Mouse (Mus musculus) telencephalon, adult 2 months (tissue): ENCODE measurements around the gene Ccdc15.

Experiments used
- DNase-seq: peaks from one replicate; pipeline ENCODE4 v3.0.0-alpha.2; 2011; ENCODE audit warnings: low read depth, low spot score

Ccdc15 gene

GRCm38 (mm10) chr9:37347988-37348642 is at the start of gene Ccdc15:
Gene Ccdc15, minus strand, starts transcription at chr9:37348432.
- peak; percentile 97 for DNase-seq

GRCm38 (mm10) chr9:37393482-37394131 is 45.4 kb upstream of the Ccdc15 start:
- no peak for DNase-seq

GRCm38 (mm10) chr9:37392071-37392470 is 43.8 kb upstream of the Ccdc15 start:
- DNase-seq: no peak

- no peak for DNase-seq
These were observed 42.7 kb upstream of the Ccdc15 start for GRCm38 (mm10) chr9:37390891-37391290.

- no peak for DNase-seq
These were observed 36.3 kb upstream of the Ccdc15 start for GRCm38 (mm10) chr9:37384284-37385182.

- no peak for DNase-seq
These were observed 34.9 kb upstream of the Ccdc15 start for GRCm38 (mm10) chr9:37383161-37383560.

- no peak for DNase-seq
These were observed 27.5 kb upstream of the Ccdc15 start for GRCm38 (mm10) chr9:37375718-37376117.

- DNase-seq: no peak
These were observed 23.1 kb upstream of the Ccdc15 start for GRCm38 (mm10) chr9:37371232-37371801.

- no peak for DNase-seq
These were observed 20.6 kb upstream of the Ccdc15 start for GRCm38 (mm10) chr9:37368860-37369259.

GRCm38 (mm10) chr9:37368081-37368830 is 20.0 kb upstream of the Ccdc15 start:
- no peak for DNase-seq

- DNase-seq: no peak
These were observed 19.3 kb upstream of the Ccdc15 start, which contains the start of gene Hepacam for GRCm38 (mm10) chr9:37367301-37368080. Gene Hepacam, plus strand, starts transcription at chr9:37367351.

GRCm38 (mm10) chr9:37365706-37366105 is 17.5 kb upstream of the Ccdc15 start:
- no peak for DNase-seq

GRCm38 (mm10) chr9:37364392-37364791 is 16.2 kb upstream of the Ccdc15 start:
- no peak for DNase-seq

- DNase-seq: no peak
These were observed 15.3 kb upstream of the Ccdc15 start for GRCm38 (mm10) chr9:37363551-37363950.

GRCm38 (mm10) chr9:37362881-37363280 is 14.6 kb upstream of the Ccdc15 start:
- no peak for DNase-seq

- no peak for DNase-seq
These were observed 13.9 kb upstream of the Ccdc15 start for GRCm38 (mm10) chr9:37362084-37362483.

GRCm38 (mm10) chr9:37359331-37360220 is 11.3 kb upstream of the Ccdc15 start:
- DNase-seq: peak; percentile 88

GRCm38 (mm10) chr9:37358713-37359330 is 10.6 kb upstream of the Ccdc15 start:
- DNase-seq: no peak

GRCm38 (mm10) chr9:37354485-37354884 is 6.3 kb upstream of the Ccdc15 start:
- DNase-seq: no peak
